Mouse (Mus musculus) adrenal gland, postnatal 4 days (tissue): ENCODE results near the gene Pou1f1. TPM values are rescaled to one million over a fixed set of nuclear protein-coding genes. Genes with fewer than 3 reads are reported as not detected.

Source experiments
- DNase-seq, 2 experiments: peaks; one replicate each; pipeline ENCODE4 v3.0.0; 2021 to 2022; ENCODE audit warnings: low spot score in 2 of 2, mixed read lengths in 2 of 2
- long read RNA-seq, 2 experiments: library from polyadenylated mRNA; stranded (forward); transcript quantifications; one replicate each; pipeline ENCODE4 v2.0.0; 2021
- total RNA-seq, 2 experiments: library from RNA; stranded (reverse); gene quantifications; 2 replicates each; pipeline ENCODE4 v1.2.3; 2021

The Pou1f1 gene
- total RNA-seq = not detected
- long read RNA-seq, experiment 1 = 0 reads
- long read RNA-seq, experiment 2 = 0 reads

- no peak for DNase-seq
Measured at GRCm38 (mm10) chr16:65520211-65520610, at the start of gene Pou1f1. Pou1f1 (plus strand) TSS chr16:65520511.

- no peak for DNase-seq
Measured at GRCm38 (mm10) chr16:65470650-65471049, 49.7 kb upstream of the Pou1f1 start.

GRCm38 (mm10) chr16:65472472-65473001 lies 47.8 kb upstream of the Pou1f1 start:
- DNase-seq = no peak

- DNase-seq = no peak
Measured at GRCm38 (mm10) chr16:65485726-65486125, 34.6 kb upstream of the Pou1f1 start.

GRCm38 (mm10) chr16:65496030-65496429 lies 24.3 kb upstream of the Pou1f1 start:
- DNase-seq = no peak

- DNase-seq = no peak
Measured at GRCm38 (mm10) chr16:65497049-65497448, 23.3 kb upstream of the Pou1f1 start.

- DNase-seq = no peak
Measured at GRCm38 (mm10) chr16:65514223-65514622, 6.1 kb upstream of the Pou1f1 start.

GRCm38 (mm10) chr16:65526004-65526403 lies 5.7 kb downstream of the Pou1f1 start:
- DNase-seq = no peak

- DNase-seq = no peak
Measured at GRCm38 (mm10) chr16:65526695-65527094, 6.4 kb downstream of the Pou1f1 start.

GRCm38 (mm10) chr16:65529589-65529988 lies 9.3 kb downstream of the Pou1f1 start:
- no peak for DNase-seq

GRCm38 (mm10) chr16:65531663-65532062 lies 11.4 kb downstream of the Pou1f1 start:
- DNase-seq = no peak

- DNase-seq = no peak
Measured at GRCm38 (mm10) chr16:65533315-65533999, 13.1 kb downstream of the Pou1f1 start.

- no peak for DNase-seq
Measured at GRCm38 (mm10) chr16:65543676-65544293, 23.5 kb downstream of the Pou1f1 start.

GRCm38 (mm10) chr16:65548960-65549359 lies 28.6 kb downstream of the Pou1f1 start:
- no peak for DNase-seq

GRCm38 (mm10) chr16:65550814-65551213 lies 30.5 kb downstream of the Pou1f1 start:
- DNase-seq = no peak

GRCm38 (mm10) chr16:65554267-65554666 lies 34.0 kb downstream of the Pou1f1 start:
- no peak for DNase-seq

GRCm38 (mm10) chr16:65557369-65557768 lies 37.1 kb downstream of the Pou1f1 start:
- no peak for DNase-seq

- DNase-seq = no peak
Measured at GRCm38 (mm10) chr16:65559591-65559990, 39.3 kb downstream of the Pou1f1 start.

GRCm38 (mm10) chr16:65560996-65561962 lies 41.0 kb downstream of the Pou1f1 start:
- DNase-seq = no peak

GRCm38 (mm10) chr16:65561963-65562863 lies 41.9 kb downstream of the Pou1f1 start, which contains the start of gene Chmp2b:
Chmp2b (minus strand) TSS chr16:65562726.
- DNase-seq = peak; percentile 60 to 61
